Mouse (Mus musculus): ENCODE measurements around the gene Srms.
"Not testable (repeated sequence)": the region's sequence is repeated elsewhere in the genome, so short reads cannot be mapped to it uniquely, and the experiment has no call there.

Srms gene

GRCm38 (mm10) chr2:181219538-181220216, 6.7 kb upstream of the Srms start, which contains the start of gene Fndc11:
Gene Fndc11, plus strand, starts transcription at chr2:181220013.
- in situ Hi-C loops (cut with MboI, MseI), result no loop called here

- in situ Hi-C loops (cut with MboI, MseI), result no loop called here
Measured at GRCm38 (mm10) chr2:181218881-181219485, 6.0 kb upstream of the Srms start.

- in situ Hi-C loops (cut with MboI, MseI), result no loop called here
Measured at GRCm38 (mm10) chr2:181216037-181216436, 3.1 kb upstream of the Srms start.

GRCm38 (mm10) chr2:181212389-181213020, 480 bp downstream of the Srms start:
- in situ Hi-C loops (cut with MboI, MseI), result no loop called here

- in situ Hi-C loops (cut with MboI, MseI), result no loop called here
Measured at GRCm38 (mm10) chr2:181206118-181206517, 6.9 kb downstream of the Srms start.

GRCm38 (mm10) chr2:181205678-181206077, 7.3 kb downstream of the Srms start:
- in situ Hi-C loops (cut with MboI, MseI), result no loop called here

- in situ Hi-C loops (cut with MboI, MseI), result no loop called here
Measured at GRCm38 (mm10) chr2:181202886-181203285, 10.1 kb downstream of the Srms start.

GRCm38 (mm10) chr2:181202422-181202821, 10.6 kb downstream of the Srms start, which contains the start of gene Ptk6:
Gene Ptk6, minus strand, starts transcription at chr2:181202789.
- in situ Hi-C loops (cut with MboI, MseI), result no loop called here

GRCm38 (mm10) chr2:181201606-181202005, 11.4 kb downstream of the Srms start:
- in situ Hi-C loops (cut with MboI, MseI), result no loop called here

- in situ Hi-C loops (cut with MboI, MseI), result no loop called here
Measured at GRCm38 (mm10) chr2:181196628-181197300, 16.2 kb downstream of the Srms start.

- in situ Hi-C loops (cut with MboI, MseI), result no loop called here
Measured at GRCm38 (mm10) chr2:181193044-181193443, 19.9 kb downstream of the Srms start.

GRCm38 (mm10) chr2:181191936-181192335, 21.0 kb downstream of the Srms start:
- in situ Hi-C loops (cut with MboI, MseI), result no loop called here

GRCm38 (mm10) chr2:181191385-181191784, 21.6 kb downstream of the Srms start:
- in situ Hi-C loops (cut with MboI, MseI), result not testable (repeated sequence)

GRCm38 (mm10) chr2:181189321-181189720, 23.7 kb downstream of the Srms start:
- in situ Hi-C loops (cut with MboI, MseI), result loop anchor here in 1 of 2 experiments (10.0 kb wide), 1 partner anchor 145 kb away; no protein-coding TSS in a partner anchor

- in situ Hi-C loops (cut with MboI, MseI), result loop anchor here in 1 of 2 experiments (10.0 kb wide), 1 partner anchor 146 kb away; no protein-coding TSS in a partner anchor
Measured at GRCm38 (mm10) chr2:181188681-181189080, 24.3 kb downstream of the Srms start.

GRCm38 (mm10) chr2:181187121-181188000, 25.6 kb downstream of the Srms start, which contains the start of gene Ppdpf:
Gene Ppdpf, plus strand, starts transcription at chr2:181187247.
- in situ Hi-C loops (cut with MboI, MseI), result loop anchor here in 1 of 2 experiments (10.0 kb wide), 1 partner anchor 147 kb away; no protein-coding TSS in a partner anchor

- in situ Hi-C loops (cut with MboI, MseI), result loop anchor here in 1 of 2 experiments (10.0 kb wide), 1 partner anchor 148 kb away; no protein-coding TSS in a partner anchor
Measured at GRCm38 (mm10) chr2:181186635-181187034, 26.4 kb downstream of the Srms start.

- in situ Hi-C loops (cut with MboI, MseI), result loop anchor here in 1 of 2 experiments (10.0 kb wide), 1 partner anchor 154 kb away; no protein-coding TSS in a partner anchor
Measured at GRCm38 (mm10) chr2:181180898-181181297, 32.1 kb downstream of the Srms start.

- in situ Hi-C loops (cut with MboI, MseI), result no loop called here
Measured at GRCm38 (mm10) chr2:181178471-181178870, 34.5 kb downstream of the Srms start.

- in situ Hi-C loops (cut with MboI, MseI), result no loop called here
Measured at GRCm38 (mm10) chr2:181178015-181178414, 35.0 kb downstream of the Srms start.
